Mouse (Mus musculus) liver, embryonic 11.5 days (tissue): ENCODE measurements around the gene Irak3. TPM values are rescaled to one million over a fixed set of nuclear protein-coding genes. Genes with fewer than 3 reads are reported as not detected.
A peak's percentile ranks its signal among the peaks of the same experiment; 100 is the strongest.
"Not testable (repeated sequence)": the region's sequence is repeated elsewhere in the genome, so short reads cannot be mapped to it uniquely, and the experiment has no call there.

Experiments used
- ATAC-seq: fragments of 200-750 bp; cut with Nextera tagmentation; replicated peaks from 2 replicates; pipeline ENCODE4 v1.8.0; 2017; ENCODE audit warnings: moderate number of reproducible peaks, mild to moderate bottlenecking, moderate TSS enrichment, moderate library complexity; ENCODE audit not compliant: low FRiP score
- DNase-seq: peaks from one replicate; pipeline ENCODE4 v3.0.0-alpha.2; 2017; ENCODE audit warnings: low spot score
- H3K27ac ChIP-seq: fragments of 300-500 bp; sonication (generic); 2 replicates; pipeline ENCODE4 v1.5.1; 2014; ENCODE audit warnings: mild to moderate bottlenecking, low read depth, low read length, control low read depth
- H3K27me3 ChIP-seq: fragments of 300-500 bp; sonication (generic); replicated peaks from 2 replicates; pipeline ENCODE4 v1.6.1; 2014; ENCODE audit warnings: low read length, mixed read lengths; ENCODE audit not compliant: control insufficient read depth, insufficient read depth
- H3K36me3 ChIP-seq: fragments of 300-500 bp; sonication (generic); 2 replicates; pipeline ENCODE4 v1.6.1; 2014; ENCODE audit warnings: mild to moderate bottlenecking, low read length, moderate library complexity, mixed read lengths; ENCODE audit not compliant: control insufficient read depth, insufficient read depth
- H3K4me1 ChIP-seq: fragments of 300-500 bp; sonication (generic); replicated peaks from 2 replicates; pipeline ENCODE4 v1.6.1; 2014; ENCODE audit warnings: low read length, mixed read lengths; ENCODE audit not compliant: control insufficient read depth, insufficient read depth
- H3K4me2 ChIP-seq: fragments of 300-500 bp; sonication (generic); 2 replicates; pipeline ENCODE4 v1.6.1; 2014; ENCODE audit warnings: mild to moderate bottlenecking, control low read depth, moderate library complexity
- H3K4me3 ChIP-seq: fragments of 300-500 bp; sonication (generic); 2 replicates; pipeline ENCODE4 v1.5.1; 2014; ENCODE audit warnings: low read depth, low read length, control low read depth
- H3K9ac ChIP-seq: fragments of 300-500 bp; sonication (generic); 2 replicates; pipeline ENCODE4 v1.6.1; 2014; ENCODE audit warnings: low read depth, low read length, control low read depth
- H3K9me3 ChIP-seq: fragments of 300-500 bp; sonication (generic); 2 replicates; pipeline ENCODE4 v1.6.1; 2016; ENCODE audit warnings: low read length, inconsistent platforms, mixed read lengths; ENCODE audit not compliant: control insufficient read depth
- WGBS: fragments of 180-500 bp; shearing (Covaris S2); extraction: QIAGEN DNeasy Blood & Tissue Kit; methylation state at CpG from one replicate; pipeline ENCODE4 v1.1.7; 2014; 5-methylcytosine and 5-hydroxymethylcytosine counted together
- polyA plus RNA-seq: library from polyadenylated mRNA; unstranded; fragments of >200 nt; fragmentation: Nextera tagmentation; extraction: Ambion mirVana; gene quantifications from 2 replicates; pipeline ENCODE4 v1.2.1, GENCODE M21; 2014

Gene Irak3
- polyA plus RNA-seq, 1 experiment from 2014 or later = 0.67 TPM

DNA sequence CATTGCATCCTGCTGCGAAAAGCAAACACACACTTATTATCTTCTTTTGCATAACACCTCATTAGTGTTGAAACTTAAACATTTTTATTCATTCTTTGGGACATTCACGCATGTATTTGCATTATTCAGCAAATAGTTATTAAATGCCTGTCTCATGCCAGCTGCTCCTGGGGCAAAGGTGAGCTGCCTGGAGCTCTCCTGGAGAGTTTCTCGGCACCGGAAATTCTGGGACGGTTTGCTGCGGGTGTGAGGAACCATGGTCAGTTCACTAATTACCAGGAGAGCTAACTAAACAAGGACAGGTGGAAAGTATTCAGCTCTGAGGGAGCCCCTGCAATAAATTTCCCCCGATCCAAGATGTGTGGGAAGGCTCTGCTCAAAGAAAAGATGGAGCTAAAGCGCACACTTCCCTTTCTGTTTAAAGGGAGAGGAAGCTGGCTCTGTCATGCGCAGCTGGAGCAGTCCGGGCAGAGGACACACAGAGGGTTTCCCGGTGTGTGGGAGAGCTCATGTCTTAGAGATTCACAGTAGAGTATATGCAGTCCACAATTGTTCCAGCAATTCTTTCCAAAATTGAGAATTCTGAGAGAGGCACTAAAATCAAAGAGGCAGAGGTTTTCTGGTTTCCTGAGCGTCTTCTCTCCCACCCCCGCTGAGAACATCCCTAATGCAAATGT, 73.2 kb downstream of the Irak3 start:
- Histone ChIP-seq H3K4me2 (peak overlapping the region; percentile 1; the same call in 1 of the 2 replicates), H3K9ac (no peak overlapping the region)

DNA sequence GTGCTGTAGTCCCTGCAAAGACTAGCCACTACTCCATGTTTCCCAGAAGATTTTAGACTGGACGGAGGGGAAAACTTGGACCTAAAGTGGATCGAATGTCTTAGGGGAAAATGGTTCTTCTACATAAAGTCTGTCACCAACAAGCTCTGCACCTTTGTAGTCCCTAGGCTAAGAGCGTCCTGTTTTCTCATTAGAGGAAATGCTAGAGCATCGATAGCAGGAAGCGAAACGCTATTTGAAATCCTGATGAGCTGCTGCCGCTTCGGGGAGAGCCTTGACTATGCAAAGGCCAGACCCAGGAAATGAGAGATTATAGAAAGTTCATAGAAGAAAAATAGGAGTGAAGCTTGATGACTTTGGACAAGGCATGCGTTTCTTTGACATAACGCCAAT, 76.5 kb downstream of the Irak3 start:
- Histone ChIP-seq H3K4me2 (no peak overlapping the region), H3K4me1 (no peaks in the 10 kb centered on the region), H3K9me3 (no peaks in the 10 kb centered on the region), H3K27me3 (no peaks in the 10 kb centered on the region), H3K9ac (no peak overlapping the region), H3K36me3 (no peaks in the 10 kb centered on the region), H3K4me3 (no peak overlapping the region), H3K27ac (no peak overlapping the region)
- DNase-seq (no peak), ATAC-seq (no peak)
- WGBS = 58% methylated on average over 10 of the region's 10 CpGs

More for the DNA sequence above, 73.2 kb downstream of the Irak3 start:
- ATAC-seq (no peak), DNase-seq (no peak)
- H3K4me3 ChIP-seq = no peak overlapping the region
- no peaks in the 10 kb centered on the region for H3K27me3 ChIP-seq
- 37% methylated on average over 13 of the region's 13 CpGs for WGBS
- no peaks in the 10 kb centered on the region for H3K4me1 ChIP-seq
- H3K27ac ChIP-seq = no peak overlapping the region
- no peaks in the 10 kb centered on the region for H3K36me3 ChIP-seq
- H3K9me3 ChIP-seq = no peaks in the 10 kb centered on the region

DNA sequence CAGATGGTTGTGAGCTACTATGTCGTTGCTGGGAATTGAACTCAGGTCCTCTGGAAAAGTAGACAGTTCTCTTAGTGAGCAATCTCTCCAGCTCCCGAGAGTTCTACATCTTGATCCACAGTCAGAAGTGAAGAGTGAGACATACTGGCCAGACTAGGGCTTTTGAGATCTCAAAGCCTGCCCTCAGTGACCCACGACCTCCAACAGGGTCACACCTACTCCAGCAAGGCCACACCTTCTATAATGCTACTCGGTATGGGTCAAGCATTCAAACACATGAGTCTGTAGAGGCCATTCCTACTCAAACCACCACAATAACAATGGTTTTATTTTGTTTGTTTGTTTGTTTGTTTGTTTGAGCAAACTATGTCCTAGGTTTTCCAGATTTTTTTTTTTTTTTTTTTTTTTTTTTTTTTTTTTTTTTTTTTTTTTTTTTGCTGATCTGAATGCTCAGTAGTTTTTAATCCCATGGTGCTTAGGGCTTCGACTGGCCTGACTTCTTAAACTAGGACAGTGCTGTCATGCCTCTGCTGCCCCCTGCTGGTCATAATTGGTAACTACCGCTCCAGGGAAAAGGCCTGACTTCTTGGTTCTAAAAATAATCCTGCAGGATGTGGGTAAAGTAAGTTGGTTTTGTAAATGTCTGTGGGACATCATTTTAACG, 77.0 kb downstream of the Irak3 start:
- DNase-seq (peak; percentile 74), ATAC-seq (peak; percentile 73)
- no peak overlapping the region for H3K27ac ChIP-seq
- H3K27me3 ChIP-seq = no peaks in the 10 kb centered on the region
- 46% methylated on average over 7 of the region's 7 CpGs for WGBS
- no peak overlapping the region for H3K9ac ChIP-seq
- H3K4me2 ChIP-seq = no peak overlapping the region
- H3K9me3 ChIP-seq = no peaks in the 10 kb centered on the region
- H3K36me3 ChIP-seq = no peaks in the 10 kb centered on the region
- H3K4me1 ChIP-seq = no peaks in the 10 kb centered on the region
- no peak overlapping the region for H3K4me3 ChIP-seq

DNA sequence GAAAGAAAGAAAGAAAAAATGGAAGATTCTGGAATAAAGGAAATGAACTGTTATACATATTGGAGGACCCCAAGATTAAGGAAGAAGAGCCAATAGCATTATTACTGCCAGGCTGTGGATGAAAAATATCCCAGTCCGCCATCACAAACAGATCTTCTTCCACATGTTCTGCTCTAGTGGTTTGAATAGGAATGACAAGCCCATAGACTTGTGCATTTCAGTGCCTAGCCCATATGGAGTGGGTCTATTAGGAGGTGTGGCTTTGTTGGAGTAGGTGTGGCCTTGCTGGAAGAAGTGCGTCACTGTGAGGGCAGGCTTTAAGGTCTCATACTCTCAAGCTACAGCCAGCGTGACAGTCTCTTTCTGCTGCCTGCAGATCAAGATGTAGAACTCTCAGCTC, 78.2 kb downstream of the Irak3 start:
- WGBS = 87% methylated on average over 3 of the region's 3 CpGs
- Histone ChIP-seq H3K9ac (no peak overlapping the region), H3K9me3 (no peaks in the 10 kb centered on the region), H3K4me3 (no peak overlapping the region), H3K4me2 (no peak overlapping the region), H3K27ac (no peak overlapping the region), H3K36me3 (no peaks in the 10 kb centered on the region), H3K4me1 (no peaks in the 10 kb centered on the region), H3K27me3 (no peaks in the 10 kb centered on the region)
- ATAC-seq = no peak
- DNase-seq = no peak

DNA sequence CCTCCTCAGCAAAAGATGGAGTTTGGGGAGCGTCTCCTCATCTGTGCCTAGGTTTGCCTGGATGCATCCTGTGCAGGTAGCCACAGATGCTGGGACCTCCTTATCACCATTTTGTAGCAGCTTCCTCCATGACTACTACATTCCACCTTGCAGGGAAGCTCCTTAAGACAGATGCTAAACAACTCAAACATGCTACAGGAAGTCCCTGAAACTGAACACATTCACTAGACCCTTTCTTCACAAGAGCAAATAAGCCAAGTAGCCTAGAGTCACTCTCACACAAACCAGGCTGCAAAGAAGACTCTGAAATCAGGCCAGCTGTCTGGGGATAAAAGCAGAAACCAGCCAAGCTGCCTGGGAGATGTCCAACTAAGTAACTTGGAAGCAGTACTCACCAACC, 86.7 kb downstream of the Irak3 start:
- ATAC-seq (no peak), DNase-seq (no peak)
- Histone ChIP-seq H3K4me3 (no peak overlapping the region), H3K36me3 (no peaks in the 10 kb centered on the region), H3K9me3 (no peaks in the 10 kb centered on the region), H3K27ac (no peak overlapping the region), H3K27me3 (no peaks in the 10 kb centered on the region), H3K4me1 (peaks cover 4% of the 10 kb centered on the region; the same call in 1 of the 2 replicates), H3K4me2 (no peak overlapping the region), H3K9ac (no peak overlapping the region)
- 89% methylated on average over 1 of the region's 1 CpGs for WGBS

DNA sequence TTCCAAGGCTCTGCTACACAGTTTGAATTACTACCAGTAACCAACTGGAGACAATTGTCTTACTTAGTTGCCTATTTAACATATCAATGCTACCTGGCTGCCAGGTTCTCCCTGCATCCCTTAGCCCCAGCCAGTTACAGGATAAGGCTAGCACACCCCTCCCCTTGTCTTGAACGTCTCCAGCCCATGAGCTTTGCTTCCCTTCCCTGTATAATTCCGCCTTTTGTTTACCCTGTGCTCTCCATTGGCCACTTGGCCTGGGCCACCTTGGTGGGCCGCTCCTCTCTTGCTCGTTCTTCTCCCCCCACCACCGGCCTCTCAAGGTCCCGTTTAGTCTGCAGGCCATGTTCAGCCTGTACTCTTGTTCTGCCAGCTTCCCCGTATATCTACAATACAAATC, 87.4 kb downstream of the Irak3 start:
- WGBS = 65% methylated on average over 7 of the region's 7 CpGs
- Histone ChIP-seq H3K4me1 (peaks cover 4% of the 10 kb centered on the region; the same call in 1 of the 2 replicates), H3K27me3 (no peaks in the 10 kb centered on the region), H3K4me3 (no peak overlapping the region), H3K9ac (no peak overlapping the region), H3K9me3 (no peaks in the 10 kb centered on the region), H3K4me2 (no peak overlapping the region), H3K27ac (no peak overlapping the region), H3K36me3 (no peaks in the 10 kb centered on the region; the same call in 1 of the 2 replicates)
- ATAC-seq = no peak
- DNase-seq = no peak

DNA sequence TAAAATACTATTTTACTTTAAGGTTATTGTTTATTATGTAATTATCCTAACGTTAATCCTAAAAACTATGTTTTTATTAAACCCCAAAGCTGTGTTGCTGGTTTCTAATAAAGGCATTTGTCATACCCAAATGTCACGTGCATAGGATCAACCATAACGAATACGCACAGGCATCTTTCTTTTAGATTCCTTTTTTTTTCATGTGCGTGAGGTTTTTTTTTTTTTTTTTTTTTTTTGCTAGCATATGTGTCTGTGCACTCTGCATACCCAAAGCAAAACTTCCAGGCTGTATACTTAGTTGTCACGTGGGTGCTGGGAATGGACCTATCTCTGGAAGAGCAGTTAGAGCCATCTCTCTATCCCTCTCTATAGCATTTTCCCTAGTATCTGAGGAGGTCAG, 88.0 kb downstream of the Irak3 start:
- WGBS = 77% methylated on average over 6 of the region's 6 CpGs
- Histone ChIP-seq H3K9me3 (no peaks in the 10 kb centered on the region), H3K4me2 (no peak overlapping the region), H3K4me3 (no peak overlapping the region), H3K9ac (no peak overlapping the region), H3K4me1 (peaks cover 4% of the 10 kb centered on the region; the same call in 1 of the 2 replicates), H3K36me3 (no peaks in the 10 kb centered on the region; the same call in 1 of the 2 replicates), H3K27me3 (no peaks in the 10 kb centered on the region), H3K27ac (no peak overlapping the region)
- no peak for ATAC-seq
- DNase-seq = no peak

DNA sequence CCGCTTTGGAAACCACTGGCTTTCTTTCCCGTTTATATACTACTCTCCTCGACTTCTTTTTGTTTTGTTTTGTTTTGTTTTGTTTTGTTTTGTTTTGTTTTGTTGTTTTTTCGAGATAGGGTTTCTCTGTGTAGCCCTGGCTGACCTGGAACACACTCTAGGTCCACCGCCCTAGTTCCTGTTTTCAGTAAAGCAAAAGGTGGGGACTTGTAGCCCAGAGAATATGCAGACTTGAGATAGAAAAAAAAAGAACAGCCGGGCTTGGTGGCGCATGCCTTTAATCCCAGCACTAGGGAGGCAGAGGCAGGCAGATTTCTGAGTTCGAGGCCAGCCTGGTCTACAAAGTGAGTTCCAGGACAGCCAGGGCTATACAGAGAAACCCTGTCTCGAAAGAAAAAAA, 88.4 kb downstream of the Irak3 start:
- H3K4me3 ChIP-seq = peak overlapping the region; percentile 72
- not testable (repeated sequence) for DNase-seq, H3K4me1 ChIP-seq, H3K9me3 ChIP-seq, H3K9ac ChIP-seq, H3K36me3 ChIP-seq, H3K27me3 ChIP-seq, ATAC-seq
- peak overlapping the region; percentile 76; the same call in 1 of the 2 replicates for H3K27ac ChIP-seq
- 43% methylated on average over 9 of the region's 9 CpGs for WGBS
- peak overlapping the region; percentile 81 for H3K4me2 ChIP-seq
